Mouse (Mus musculus) stomach, embryonic 15.5 days (tissue): Measurements from ENCODE around the gene Ugt1a8. TPM values are rescaled to one million over a fixed set of nuclear protein-coding genes. Genes with fewer than 3 reads are reported as not detected.
"Not testable (repeated sequence)": the region's sequence is repeated elsewhere in the genome, so short reads cannot be mapped to it uniquely, and the experiment has no call there.

Experiments
- ATAC-seq: fragments of 200-750 bp; cut with Nextera tagmentation; 2 replicates; pipeline ENCODE4 v1.8.0; 2017; ENCODE audit warnings: low read depth, moderate number of reproducible peaks, moderate TSS enrichment; ENCODE audit not compliant: insufficient read depth, low FRiP score
- H3K27ac ChIP-seq: fragments of 300-500 bp; sonication (generic); 2 replicates; pipeline ENCODE4 v1.5.1; 2015; ENCODE audit warnings: mild to moderate bottlenecking, inconsistent platforms
- H3K27me3 ChIP-seq: fragments of 300-500 bp; sonication (generic); replicated peaks from 2 replicates; pipeline ENCODE4 v1.6.1; 2015; ENCODE audit warnings: inconsistent platforms
- H3K36me3 ChIP-seq: fragments of 300-500 bp; sonication (generic); 2 replicates; pipeline ENCODE4 v1.6.1; 2015; ENCODE audit warnings: inconsistent platforms
- H3K4me1 ChIP-seq: fragments of 300-500 bp; sonication (generic); 2 replicates; pipeline ENCODE4 v1.6.1; 2015; ENCODE audit warnings: inconsistent platforms
- H3K4me2 ChIP-seq: fragments of 300-500 bp; sonication (generic); 2 replicates; pipeline ENCODE4 v1.6.1; 2015; ENCODE audit warnings: mild to moderate bottlenecking, inconsistent platforms
- H3K4me3 ChIP-seq: fragments of 300-500 bp; sonication (generic); replicated peaks from 2 replicates; pipeline ENCODE4 v1.5.1; 2015; ENCODE audit warnings: inconsistent platforms
- H3K9ac ChIP-seq: fragments of 300-500 bp; sonication (generic); 2 replicates; pipeline ENCODE4 v1.6.1; 2015; ENCODE audit warnings: inconsistent platforms
- H3K9me3 ChIP-seq: fragments of 300-500 bp; sonication (generic); 2 replicates; pipeline ENCODE4 v1.6.1; 2016; ENCODE audit warnings: inconsistent platforms
- WGBS: fragments of 180-500 bp; shearing (Covaris S2); methylation state at CpG from one replicate; pipeline ENCODE4 v1.1.7; 2015; 5-methylcytosine and 5-hydroxymethylcytosine counted together
- polyA plus RNA-seq: library from polyadenylated mRNA; unstranded; fragments of >200 nt; fragmentation: Nextera tagmentation; extraction: Ambion mirVana; gene quantifications from 2 replicates; pipeline ENCODE4 v1.2.1, GENCODE M21; 2015

Gene Ugt1a8
- polyA plus RNA-seq = not detected in 2 replicates

DNA sequence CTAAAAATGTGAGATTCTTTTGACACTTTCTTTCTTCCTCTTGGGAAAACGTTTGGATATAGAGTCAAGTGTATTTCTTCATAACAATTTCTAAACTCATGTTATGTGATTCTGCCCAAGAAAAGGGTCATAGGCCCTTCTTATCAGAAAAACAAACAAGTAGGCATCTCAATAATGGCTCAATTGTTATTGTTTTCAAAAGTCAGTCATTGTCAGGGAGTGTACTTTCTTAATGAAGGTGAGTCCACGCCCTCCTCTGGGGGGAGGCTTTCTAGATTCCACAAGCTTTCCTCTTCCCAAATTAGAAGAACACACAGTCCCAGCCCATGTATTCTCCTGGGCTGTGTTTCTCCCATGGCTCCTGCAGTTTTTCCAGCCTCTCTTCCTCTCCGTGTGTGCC lies at the start of gene Ugt1a8:
TSS of gene Ugt1a8 (plus strand) at position 301 of the 400 bp plus-strand sequence.
- H3K36me3 ChIP-seq = no peaks in the 10 kb centered on the region
- H3K4me1 ChIP-seq = no peaks in the 10 kb centered on the region
- H3K27ac ChIP-seq = no peak within 1 kb of the TSS
- no peaks in the 10 kb centered on the region for H3K9me3 ChIP-seq
- no peak within 1 kb of the TSS for H3K9ac ChIP-seq
- ATAC-seq = no peak
- H3K4me3 ChIP-seq = no peak within 1 kb of the TSS
- no peaks in the 10 kb centered on the region for H3K27me3 ChIP-seq
- WGBS = 72% methylated on average over 3 of the region's 3 CpGs
- no peak within 1 kb of the TSS for H3K4me2 ChIP-seq

DNA sequence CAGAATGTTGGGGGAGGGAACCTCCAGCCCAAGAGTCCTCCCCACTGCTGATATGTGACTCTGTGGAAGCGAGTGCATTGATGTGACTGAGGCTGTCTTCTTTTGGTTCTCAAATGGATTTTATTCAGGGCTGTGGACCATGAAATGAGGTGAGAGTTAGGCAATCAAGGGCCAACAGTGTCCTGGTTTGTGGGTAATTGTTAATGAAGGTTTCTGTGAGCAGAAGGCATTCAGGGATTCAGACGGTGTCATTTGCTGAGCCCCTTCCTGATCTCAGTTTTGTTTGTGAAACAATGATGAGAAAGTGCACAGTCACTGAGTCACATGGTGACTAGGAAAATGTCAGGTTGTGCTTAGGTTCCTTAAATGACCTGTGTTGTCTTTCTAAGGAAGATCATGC lies 44.6 kb upstream of the Ugt1a8 start:
- H3K4me2 ChIP-seq, H3K4me1 ChIP-seq, H3K27me3 ChIP-seq, H3K27ac ChIP-seq, H3K36me3 ChIP-seq, H3K4me3 ChIP-seq, ATAC-seq, H3K9ac ChIP-seq, H3K9me3 ChIP-seq: not testable (repeated sequence)
- 61% methylated on average over 1 of the region's 2 CpGs for WGBS

DNA sequence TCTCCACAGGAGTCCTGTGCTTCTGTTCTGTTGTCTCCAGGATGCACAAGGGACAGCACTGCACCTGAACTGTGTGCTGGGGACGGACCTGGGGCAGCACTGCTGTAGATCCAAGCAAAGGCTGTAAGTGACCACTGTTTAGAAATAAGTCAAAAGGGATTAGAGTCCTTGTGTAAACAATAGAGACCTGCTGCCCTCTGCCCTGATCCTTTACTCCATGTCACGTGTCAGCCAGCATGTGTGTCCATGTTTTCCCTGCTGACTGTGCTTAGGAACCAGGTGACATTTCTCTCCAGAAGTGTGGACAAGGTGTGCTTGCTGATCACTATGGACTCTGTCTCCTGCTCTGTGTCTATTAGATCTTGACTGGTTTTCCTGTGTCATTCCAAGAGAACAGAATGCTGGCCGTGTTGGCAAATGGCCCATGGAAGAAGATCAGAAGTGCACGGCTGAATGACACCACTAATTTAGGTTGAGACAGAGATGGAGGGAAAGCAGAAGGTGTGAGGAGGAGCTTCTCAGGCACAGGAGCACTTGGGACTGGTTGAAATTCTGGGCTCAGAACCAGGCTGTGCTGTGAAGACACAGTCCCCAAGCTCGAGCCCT lies 42.7 kb upstream of the Ugt1a8 start:
- 54% methylated on average over 4 of the region's 5 CpGs for WGBS
- not testable (repeated sequence) for H3K9me3 ChIP-seq, H3K9ac ChIP-seq, H3K27ac ChIP-seq, H3K4me3 ChIP-seq, H3K27me3 ChIP-seq, H3K4me2 ChIP-seq, ATAC-seq, H3K36me3 ChIP-seq, H3K4me1 ChIP-seq

DNA sequence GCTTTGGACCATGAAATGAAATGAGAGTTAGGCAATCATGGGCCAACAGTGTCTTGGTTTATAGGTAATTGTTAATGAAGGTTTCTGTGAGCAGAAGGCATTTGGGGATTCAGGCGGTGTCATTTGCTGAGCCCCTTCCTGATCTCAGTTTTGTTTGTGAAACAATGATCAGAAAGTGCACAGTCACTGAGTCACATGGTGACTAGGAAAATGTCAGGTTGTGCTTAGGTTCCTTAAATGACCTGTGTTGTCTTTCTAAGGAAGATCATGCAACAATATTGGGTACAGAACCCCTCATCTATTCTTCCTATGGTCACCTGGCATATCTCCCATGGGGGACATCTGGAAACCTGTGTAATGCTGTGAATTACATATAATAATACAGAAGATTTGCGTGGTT lies 40.2 kb upstream of the Ugt1a8 start:
- H3K4me3 ChIP-seq, H3K36me3 ChIP-seq, H3K9me3 ChIP-seq, ATAC-seq, H3K4me1 ChIP-seq, H3K9ac ChIP-seq, H3K27me3 ChIP-seq, H3K4me2 ChIP-seq, H3K27ac ChIP-seq: not testable (repeated sequence)
- 89% methylated on average over 2 of the region's 2 CpGs for whole genome bisulfite sequencing

DNA sequence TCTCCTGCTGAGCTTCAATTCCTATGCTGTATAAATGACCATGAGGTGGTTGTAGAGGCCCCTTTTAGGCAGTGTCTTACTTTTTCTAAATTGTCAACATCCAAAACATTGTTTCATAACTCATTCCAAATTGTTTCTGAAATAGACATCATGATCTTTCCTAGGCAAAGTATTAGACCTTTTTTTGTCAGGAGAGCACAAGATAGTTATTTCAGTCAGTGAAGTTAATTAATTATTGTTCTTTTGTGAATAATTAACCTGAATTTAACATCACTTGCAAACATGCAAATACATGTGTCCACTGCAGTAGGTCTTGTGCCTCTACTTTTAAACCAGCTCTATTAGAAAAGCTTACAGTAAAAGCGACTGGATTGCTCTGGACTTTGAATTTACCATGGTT lies 32.5 kb upstream of the Ugt1a8 start, which contains the start of gene Ugt1a10:
TSS of gene Ugt1a10 (plus strand) at position 301 of the 400 bp plus-strand sequence.
- ATAC-seq = no peak
- Histone ChIP-seq H3K27me3 (no peaks in the 10 kb centered on the region), H3K9me3 (no peaks in the 10 kb centered on the region), H3K4me2 (no peak within 1 kb of the TSS), H3K4me1 (no peaks in the 10 kb centered on the region), H3K9ac (no peak within 1 kb of the TSS), H3K27ac (no peak within 1 kb of the TSS), H3K4me3 (no peak within 1 kb of the TSS), H3K36me3 (no peaks in the 10 kb centered on the region)
- 71% methylated on average over 1 of the region's 1 CpGs for WGBS

DNA sequence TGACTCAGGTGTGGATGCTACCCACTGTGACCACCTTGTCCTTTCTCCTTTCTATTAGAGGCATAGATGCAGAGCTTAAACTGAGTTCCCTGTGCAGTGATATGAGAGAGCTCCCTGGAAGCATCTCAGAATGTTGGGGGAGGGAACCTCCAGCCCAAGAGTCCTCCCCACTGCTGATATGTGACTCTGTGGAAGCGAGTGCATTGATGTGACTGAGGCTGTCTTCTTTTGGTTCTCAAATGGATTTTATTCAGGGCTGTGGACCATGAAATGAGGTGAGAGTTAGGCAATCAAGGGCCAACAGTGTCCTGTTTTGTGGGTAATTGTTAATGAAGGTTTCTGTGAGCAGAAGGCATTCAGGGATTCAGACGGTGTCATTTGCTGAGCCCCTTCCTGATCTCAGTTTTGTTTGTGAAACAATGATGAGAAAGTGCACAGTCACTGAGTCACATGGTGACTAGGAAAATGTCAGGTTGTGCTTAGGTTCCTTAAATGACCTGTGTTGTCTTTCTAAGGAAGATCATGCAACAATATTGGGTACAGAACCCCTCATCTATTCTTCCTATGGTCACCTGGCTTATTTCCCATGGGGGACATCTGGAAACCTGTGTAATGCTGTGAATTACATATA lies 21.0 kb upstream of the Ugt1a8 start:
- ATAC-seq, H3K4me2 ChIP-seq, H3K27ac ChIP-seq, H3K9ac ChIP-seq, H3K4me1 ChIP-seq, H3K27me3 ChIP-seq, H3K4me3 ChIP-seq, H3K36me3 ChIP-seq, H3K9me3 ChIP-seq: not testable (repeated sequence)
- WGBS = 67% methylated on average over 1 of the region's 2 CpGs

DNA sequence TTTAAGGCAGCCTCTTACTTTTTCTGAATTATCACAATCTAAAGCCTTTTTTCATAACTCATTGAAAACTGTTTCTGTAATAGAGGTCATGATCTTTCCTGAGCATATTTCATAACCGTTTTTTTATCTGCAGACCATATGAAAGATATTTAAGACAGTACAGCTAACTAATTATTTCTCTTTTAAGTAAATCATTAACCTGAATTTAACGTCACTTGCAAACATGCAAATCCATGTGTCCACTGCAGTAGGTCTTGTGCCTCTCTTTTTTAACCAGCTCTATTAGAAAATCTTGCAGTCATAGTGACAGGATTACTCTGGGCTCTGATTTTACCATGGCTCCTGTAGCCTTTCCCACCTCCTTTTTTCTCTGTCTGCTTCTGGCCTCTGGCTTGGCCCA lies 17.1 kb upstream of the Ugt1a8 start, which contains the start of gene Ugt1a9:
TSS of gene Ugt1a9 (plus strand) at position 306 of the 400 bp plus-strand sequence.
- no peak within 1 kb of the TSS for H3K4me2 ChIP-seq
- H3K4me1 ChIP-seq = no peaks in the 10 kb centered on the region
- no peak within 1 kb of the TSS for H3K9ac ChIP-seq
- no peak within 1 kb of the TSS for H3K4me3 ChIP-seq
- no peaks in the 10 kb centered on the region for H3K9me3 ChIP-seq
- no peaks in the 10 kb centered on the region for H3K27me3 ChIP-seq
- H3K36me3 ChIP-seq = no peaks in the 10 kb centered on the region
- no peak for ATAC-seq
- H3K27ac ChIP-seq = no peak within 1 kb of the TSS
- WGBS = 54% methylated on average over 2 of the region's 2 CpGs

DNA sequence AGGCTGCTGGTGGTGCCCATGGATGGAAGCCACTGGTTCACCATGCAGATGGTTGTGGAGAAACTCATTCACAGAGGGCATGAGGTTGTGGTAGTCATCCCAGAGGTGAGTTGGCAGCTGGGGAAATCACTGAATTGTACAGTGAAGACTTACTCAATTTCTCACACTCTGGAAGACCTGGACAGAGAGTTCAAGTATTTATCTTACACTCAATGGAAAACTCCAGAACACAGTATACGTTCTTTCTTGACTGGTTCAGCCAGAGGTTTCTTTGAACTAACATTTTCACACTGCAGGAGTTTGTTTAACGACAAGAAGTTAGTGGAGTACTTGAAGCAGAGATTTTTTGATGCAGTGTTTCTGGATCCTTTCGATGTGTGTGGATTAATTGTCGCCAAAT lies 16.7 kb upstream of the Ugt1a8 start:
- Histone ChIP-seq H3K36me3 (no peaks in the 10 kb centered on the region), H3K9me3 (no peaks in the 10 kb centered on the region), H3K4me1 (no peaks in the 10 kb centered on the region), H3K4me2 (no peak overlapping the region), H3K27ac (no peak overlapping the region), H3K27me3 (no peaks in the 10 kb centered on the region), H3K9ac (no peak overlapping the region), H3K4me3 (no peak overlapping the region)
- no peak for ATAC-seq
- WGBS = 68% methylated on average over 4 of the region's 4 CpGs

DNA sequence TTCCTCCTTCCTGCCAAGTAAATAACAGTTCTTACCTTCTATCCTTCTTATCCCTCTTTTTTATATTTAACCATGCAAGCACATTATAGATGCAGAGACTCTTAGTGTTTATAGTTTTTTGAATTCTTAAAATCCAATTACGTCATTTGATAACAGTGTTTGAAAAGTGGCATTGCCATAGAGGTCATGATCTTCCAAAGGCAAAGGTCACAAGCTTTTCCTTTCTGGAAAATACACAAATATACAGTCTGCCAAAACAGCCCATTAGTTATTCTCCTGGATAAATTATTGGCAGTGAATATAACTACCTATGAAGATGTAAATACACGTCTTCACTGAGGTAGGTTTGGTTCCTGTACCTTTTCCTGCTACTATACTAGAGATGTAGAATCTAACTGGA lies 13.1 kb upstream of the Ugt1a8 start:
- Histone ChIP-seq H3K4me2 (no peak overlapping the region), H3K9ac (no peak overlapping the region), H3K9me3 (no peaks in the 10 kb centered on the region), H3K27ac (no peak overlapping the region), H3K27me3 (no peaks in the 10 kb centered on the region), H3K36me3 (no peaks in the 10 kb centered on the region), H3K4me1 (no peaks in the 10 kb centered on the region), H3K4me3 (no peak overlapping the region)
- no peak for ATAC-seq
- 68% methylated on average over 2 of the region's 2 CpGs for WGBS

DNA sequence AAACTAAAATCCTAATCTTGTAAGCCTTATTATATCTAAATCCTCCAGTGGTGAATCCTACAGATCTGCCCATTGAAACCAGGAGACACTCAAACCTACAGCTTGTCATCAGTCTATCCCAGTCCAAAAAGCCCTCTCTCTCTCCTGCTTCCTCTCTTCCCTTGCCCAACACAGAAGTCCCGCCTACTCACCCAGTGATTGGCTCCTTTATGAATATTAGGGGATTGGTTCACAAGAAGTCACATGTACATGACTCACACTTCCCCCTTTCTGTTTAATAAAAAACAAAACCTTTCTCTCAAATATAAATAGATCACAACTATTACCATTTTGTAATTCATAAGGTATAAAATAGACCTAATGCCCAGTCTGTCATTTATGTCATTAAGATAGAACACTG lies 10.5 kb upstream of the Ugt1a8 start:
- Histone ChIP-seq H3K4me2 (no peak overlapping the region), H3K4me1 (no peaks in the 10 kb centered on the region), H3K27ac (no peak overlapping the region), H3K9ac (no peak overlapping the region), H3K9me3 (no peaks in the 10 kb centered on the region), H3K4me3 (no peak overlapping the region), H3K36me3 (no peaks in the 10 kb centered on the region), H3K27me3 (no peaks in the 10 kb centered on the region)
- WGBS = 85% methylated on average over 1 of the region's 1 CpGs
- ATAC-seq = no peak

DNA sequence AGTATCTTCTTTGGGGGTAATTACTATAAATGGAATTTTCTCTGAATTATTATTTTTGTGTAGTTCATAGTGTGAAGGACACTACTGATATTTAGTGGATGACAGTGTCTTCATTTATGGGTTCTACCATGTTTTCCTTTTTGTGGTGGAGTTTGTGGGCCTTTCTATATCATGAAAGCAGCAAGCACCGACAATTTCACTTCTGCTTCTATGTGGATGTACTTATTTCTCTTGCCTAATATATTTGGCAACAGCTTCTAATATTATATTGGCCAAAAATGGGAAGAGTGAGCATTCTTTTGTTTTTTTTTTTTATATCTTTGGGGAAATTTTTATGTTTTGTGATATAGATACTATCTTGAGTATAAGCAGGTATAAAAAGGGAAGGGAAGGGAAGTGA lies 5.9 kb upstream of the Ugt1a8 start:
- no peak for ATAC-seq
- WGBS = 81% methylated on average over 1 of the region's 1 CpGs
- Histone ChIP-seq H3K9me3 (no peaks in the 10 kb centered on the region), H3K36me3 (no peaks in the 10 kb centered on the region), H3K4me1 (no peaks in the 10 kb centered on the region), H3K27me3 (no peaks in the 10 kb centered on the region), H3K4me3 (no peak overlapping the region), H3K9ac (no peak overlapping the region), H3K27ac (no peak overlapping the region), H3K4me2 (no peak overlapping the region)

DNA sequence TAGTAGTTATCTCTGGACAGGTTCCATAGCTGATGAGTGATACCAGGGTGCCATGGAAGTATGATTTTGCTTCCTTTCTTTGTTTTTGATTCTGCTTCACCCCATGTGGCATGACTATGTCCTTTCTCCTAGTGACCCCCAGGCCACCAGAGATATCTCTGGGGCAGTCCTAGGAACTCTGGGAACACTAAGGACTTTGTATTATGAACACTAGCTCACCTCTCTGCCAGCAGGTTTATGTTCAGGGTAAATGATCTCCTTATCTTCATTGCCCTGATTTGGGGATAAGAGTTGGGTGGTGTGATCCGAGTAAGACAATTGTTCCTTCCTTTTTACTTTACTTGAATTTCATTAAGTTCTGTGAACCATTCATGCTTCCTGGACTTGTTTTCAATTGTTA lies 1.5 kb upstream of the Ugt1a8 start:
- no peak overlapping the region for H3K9ac ChIP-seq
- no peak overlapping the region for H3K27ac ChIP-seq
- no peaks in the 10 kb centered on the region for H3K36me3 ChIP-seq
- no peaks in the 10 kb centered on the region for H3K4me1 ChIP-seq
- 63% methylated on average over 1 of the region's 1 CpGs for WGBS
- ATAC-seq = no peak
- H3K4me2 ChIP-seq = no peak overlapping the region
- no peaks in the 10 kb centered on the region for H3K27me3 ChIP-seq
- no peak overlapping the region for H3K4me3 ChIP-seq
- no peaks in the 10 kb centered on the region for H3K9me3 ChIP-seq

DNA sequence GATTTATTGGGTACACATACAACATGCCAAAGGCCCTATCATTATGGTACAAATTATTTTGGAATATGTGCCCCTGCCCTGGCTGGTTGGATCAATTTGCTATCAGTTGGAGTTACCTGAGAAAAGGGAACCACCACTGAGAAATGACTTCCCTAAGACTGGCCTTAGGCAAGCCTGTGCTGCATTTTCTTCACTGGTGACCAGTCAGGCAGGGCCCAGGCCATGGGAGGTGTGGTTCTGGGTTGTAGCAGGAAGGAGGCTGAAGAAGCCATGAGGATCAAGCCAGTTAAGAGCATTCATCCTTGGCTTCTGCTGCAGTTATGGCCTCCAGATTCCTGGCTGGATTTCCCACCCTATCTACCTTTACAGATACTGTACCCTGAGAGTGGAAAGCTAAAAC lies 4.7 kb downstream of the Ugt1a8 start:
- no peak for ATAC-seq
- Histone ChIP-seq H3K9ac (no peak overlapping the region), H3K9me3 (no peaks in the 10 kb centered on the region), H3K36me3 (no peaks in the 10 kb centered on the region), H3K4me3 (no peak overlapping the region), H3K4me1 (peaks cover 4% of the 10 kb centered on the region), H3K27me3 (no peaks in the 10 kb centered on the region), H3K4me2 (no peak overlapping the region), H3K27ac (no peak overlapping the region)
